Mouse (Mus musculus) retina, postnatal 7 days (tissue): ENCODE measurements around the gene Klhl22.
A peak's percentile ranks its signal among the peaks of the same experiment; 100 is the strongest.

Source experiments
- DNase-seq: peaks from one replicate; pipeline ENCODE4 v3.0.0-alpha.2; 2012; ENCODE audit warnings: low read depth, low spot score

Gene Klhl22

GRCm38 (mm10) chr16:17802456-17802838, 43.0 kb downstream of the Klhl22 start:
- no peak for DNase-seq

DNA sequence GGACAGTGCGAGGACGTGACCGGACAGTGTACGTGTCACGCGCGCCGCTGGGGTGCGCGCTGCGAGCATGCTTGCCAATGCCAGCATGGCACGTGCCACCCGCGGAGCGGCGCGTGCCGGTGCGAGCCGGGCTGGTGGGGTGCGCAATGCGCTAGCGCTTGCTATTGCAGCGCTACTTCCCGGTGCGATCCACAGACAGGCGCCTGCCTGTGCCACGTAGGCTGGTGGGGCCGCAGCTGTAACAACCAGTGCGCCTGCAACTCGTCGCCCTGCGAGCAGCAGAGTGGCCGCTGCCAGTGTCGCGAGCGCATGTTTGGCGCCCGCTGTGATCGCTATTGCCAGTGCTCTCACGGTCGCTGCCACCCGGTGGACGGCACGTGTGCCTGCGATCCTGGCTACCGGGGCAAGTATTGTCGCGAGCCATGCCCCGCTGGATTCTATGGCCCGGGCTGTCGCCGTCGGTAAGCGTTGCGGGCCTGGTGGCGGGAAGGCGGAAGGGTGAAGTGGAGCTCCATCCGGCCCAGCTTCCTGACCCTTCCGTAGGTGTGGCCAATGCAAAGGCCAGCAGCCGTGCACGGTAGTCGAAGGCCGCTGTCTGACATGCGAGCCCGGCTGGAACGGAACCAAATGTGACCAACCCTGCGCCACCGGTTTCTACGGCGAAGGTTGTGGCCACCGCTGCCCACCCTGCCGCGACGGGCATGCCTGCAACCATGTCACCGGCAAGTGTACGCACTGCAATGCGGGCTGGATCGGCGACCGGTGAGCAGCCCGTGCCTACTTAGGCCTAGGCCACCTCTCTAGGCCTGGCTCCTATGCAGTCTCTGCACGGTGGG, 43.6 kb downstream of the Klhl22 start:
- no peak for DNase-seq

- no peak for DNase-seq
Observed at GRCm38 (mm10) chr16:17803675-17804448, 44.4 kb downstream of the Klhl22 start.

DNA sequence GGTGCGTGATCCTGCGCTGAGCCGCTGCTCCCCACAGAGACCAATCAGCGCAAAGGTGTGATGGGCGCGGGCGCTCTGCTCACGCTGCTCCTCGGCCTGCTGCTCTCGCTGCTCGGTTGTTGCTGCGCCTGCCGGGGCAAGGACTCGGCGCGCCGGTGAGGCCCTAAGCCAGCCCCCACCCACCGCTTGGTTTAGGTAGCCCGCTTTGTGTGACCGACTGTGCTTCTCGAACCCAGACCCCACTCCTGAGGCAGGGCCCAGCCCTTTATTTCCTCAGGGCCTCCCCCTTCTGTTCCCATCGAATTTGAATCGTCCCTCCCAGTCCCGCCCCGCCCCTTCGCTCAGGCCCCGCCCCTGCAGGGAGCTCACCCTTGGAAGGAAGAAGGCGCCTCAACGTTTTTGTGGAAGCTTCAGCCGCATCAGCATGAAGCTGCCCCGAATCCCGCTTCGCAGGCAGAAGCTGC, 45.1 kb downstream of the Klhl22 start:
- no peak for DNase-seq

- DNase-seq: no peak
Observed at GRCm38 (mm10) chr16:17804982-17805381, 45.6 kb downstream of the Klhl22 start.

DNA sequence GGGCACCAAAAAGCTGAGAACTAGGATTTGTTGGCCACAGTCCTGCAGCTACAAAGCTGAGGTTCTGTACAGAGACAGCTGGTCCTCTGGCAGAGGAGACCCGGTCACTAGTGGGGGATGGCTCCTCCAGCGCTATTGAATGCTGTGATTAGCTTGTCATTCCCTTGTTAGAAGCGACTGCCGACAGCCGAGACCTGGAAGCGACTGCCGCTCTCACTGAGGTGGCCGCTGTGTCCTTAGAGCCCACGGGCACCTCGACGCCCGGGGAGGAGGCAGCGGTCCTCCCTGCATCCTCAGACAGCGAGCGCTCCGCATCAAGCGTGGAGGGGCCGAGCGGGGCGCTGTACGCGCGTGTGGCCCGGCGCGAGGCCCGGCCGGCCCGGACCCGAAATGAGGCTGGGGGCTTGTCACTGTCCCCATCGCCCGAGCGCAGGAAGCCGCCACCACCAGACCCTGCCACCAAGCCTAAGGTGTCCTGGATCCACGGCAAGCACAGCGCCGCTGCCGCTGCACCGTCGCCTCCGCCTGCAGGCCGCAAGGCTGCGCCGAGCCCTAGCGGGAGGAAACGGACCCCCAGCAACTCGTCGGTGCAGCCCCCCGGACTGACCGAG, 47.3 kb downstream of the Klhl22 start:
- DNase-seq: no peak

- peak; percentile 80 for DNase-seq
Observed at GRCm38 (mm10) chr16:17807192-17808009, 48.0 kb downstream of the Klhl22 start.

DNA sequence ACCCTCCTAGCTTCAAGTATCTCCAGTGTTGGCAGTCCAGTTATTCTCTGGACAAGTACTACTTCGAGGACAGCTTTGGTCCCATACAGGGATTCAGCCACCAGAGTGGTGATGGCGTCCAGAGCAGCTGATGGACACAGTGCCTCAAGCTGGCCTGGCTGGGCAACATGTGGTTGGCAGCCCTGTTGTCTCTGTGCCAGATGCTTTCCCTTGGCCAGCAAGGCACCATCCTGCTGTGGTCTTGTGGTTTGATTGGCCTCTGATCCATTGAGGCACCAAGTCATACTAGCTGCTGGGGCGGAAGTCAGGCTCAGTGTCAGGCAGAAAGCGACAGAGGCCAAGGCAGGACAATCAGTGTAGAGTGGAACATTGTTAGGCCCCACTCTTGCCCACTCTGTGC, 49.7 kb downstream of the Klhl22 start:
- no peak for DNase-seq

GRCm38 (mm10) chr16:17809711-17810110, 50.3 kb downstream of the Klhl22 start:
- DNase-seq: no peak

GRCm38 (mm10) chr16:17812120-17812519, 52.7 kb downstream of the Klhl22 start:
- peak; percentile 50 for DNase-seq

GRCm38 (mm10) chr16:17813173-17813572, 53.8 kb downstream of the Klhl22 start:
- DNase-seq: no peak

DNA sequence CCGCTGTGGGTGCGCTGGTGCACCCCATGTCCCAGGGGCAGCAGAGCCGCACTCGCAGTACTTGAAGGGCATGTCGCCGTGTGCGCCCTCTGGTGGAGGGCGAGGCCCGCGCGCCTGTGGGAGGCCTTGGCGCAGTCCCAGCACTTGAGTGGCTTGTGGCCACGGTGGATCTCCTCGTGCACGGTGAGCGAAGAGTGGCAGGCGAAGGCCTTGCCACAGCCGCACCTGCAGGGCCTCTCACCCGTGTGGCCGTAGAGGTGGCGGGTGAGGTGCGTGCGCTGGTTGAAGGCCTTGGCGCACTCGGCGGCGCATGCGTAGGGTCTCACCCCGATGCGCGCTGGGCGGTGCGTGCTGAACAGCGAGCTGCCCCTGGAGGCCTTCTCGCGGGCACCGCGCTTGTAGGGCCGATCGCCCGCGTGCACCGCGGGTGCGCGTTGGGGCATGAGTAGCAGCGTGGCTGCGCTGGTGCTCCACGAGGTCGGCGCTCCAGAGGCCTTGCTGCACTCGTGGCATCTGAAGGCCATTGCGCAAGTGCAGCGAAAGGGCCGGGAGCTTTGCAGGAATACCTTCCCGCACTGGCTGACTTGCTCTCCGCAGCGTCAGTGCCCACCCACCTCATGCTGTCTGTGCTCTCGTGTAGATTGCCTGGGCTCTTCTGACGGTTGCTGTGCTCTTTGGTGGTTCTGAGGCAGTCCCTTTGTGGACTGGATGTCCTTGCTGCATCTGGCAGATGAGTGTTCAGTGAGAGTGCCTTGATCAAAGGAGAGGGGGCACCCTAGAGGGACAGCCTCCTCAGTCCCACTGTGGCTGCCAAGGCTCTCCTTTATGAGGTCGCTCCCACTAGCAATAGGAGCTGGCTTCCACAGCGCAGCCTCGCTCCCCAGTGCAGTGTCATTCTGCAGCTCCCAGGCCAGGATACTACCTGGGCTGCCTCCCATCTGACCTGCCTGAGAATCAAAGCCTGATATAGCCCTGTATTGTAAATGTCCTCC, 56.3 kb downstream of the Klhl22 start:
- DNase-seq: peak; percentile 63

DNA sequence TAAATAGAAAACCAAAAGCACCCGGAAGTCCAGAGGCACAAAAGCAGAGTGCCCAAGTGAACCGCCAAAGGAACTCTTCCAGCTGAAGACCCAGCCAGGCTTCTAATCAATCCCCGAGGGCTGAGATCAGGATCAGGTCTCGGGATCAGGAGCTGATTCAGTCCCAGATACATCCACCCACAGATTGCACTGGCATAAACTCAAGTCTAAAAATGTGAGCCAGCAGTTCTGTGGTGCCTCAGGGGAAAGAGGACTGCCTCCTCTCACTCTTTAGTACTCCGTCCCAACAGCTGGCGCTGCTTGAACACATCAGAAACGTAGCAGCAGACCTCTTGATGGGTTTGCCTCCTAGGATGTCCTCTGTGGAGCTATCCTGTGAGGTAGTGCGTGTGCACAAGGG, 57.1 kb downstream of the Klhl22 start:
- DNase-seq: no peak

- no peak for DNase-seq
Observed at GRCm38 (mm10) chr16:17826500-17826899, 67.1 kb downstream of the Klhl22 start.

DNA sequence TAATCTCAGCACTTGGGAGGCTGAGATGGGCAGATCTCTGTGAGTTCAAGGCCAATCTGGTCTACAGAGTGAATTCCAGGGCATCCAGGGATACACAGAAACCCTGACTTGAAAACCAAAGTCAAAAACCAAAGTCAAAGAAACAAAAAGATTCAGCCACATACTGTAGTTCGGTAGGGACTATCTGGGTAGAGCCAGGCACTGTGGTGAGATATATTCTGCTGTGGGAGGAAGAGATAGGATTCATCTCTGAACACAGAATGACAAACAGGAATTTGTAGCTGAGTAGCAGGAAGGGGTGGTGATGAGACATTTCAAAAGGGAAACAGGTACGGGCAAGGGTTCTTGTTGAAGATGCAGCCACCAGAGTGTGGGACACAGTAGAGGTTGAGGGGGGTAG, 68.8 kb downstream of the Klhl22 start:
- no peak for DNase-seq

DNA sequence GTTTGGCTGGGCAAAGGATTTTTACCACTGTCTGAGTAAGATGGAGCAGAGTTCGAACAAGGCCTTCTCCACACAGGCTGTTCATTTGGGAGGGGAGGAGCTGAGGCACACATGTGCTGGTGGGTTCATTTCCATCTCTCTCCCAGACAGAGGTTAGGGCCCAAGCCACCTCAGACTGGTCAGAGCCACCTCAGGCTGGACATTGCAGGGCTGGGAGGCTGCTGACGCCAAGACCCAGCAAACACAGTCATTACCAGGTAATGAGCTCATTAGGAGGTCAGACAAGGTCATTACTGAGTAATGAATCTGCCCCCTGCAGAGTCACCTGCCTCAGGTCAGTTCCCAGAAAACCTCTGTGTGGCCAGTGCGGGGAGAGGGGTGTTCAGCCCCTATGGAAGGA, 69.4 kb downstream of the Klhl22 start:
- no peak for DNase-seq

GRCm38 (mm10) chr16:17830385-17831178, 71.2 kb downstream of the Klhl22 start:
- no peak for DNase-seq

GRCm38 (mm10) chr16:17831781-17832180, 72.4 kb downstream of the Klhl22 start:
- DNase-seq: no peak

GRCm38 (mm10) chr16:17832821-17833220, 73.4 kb downstream of the Klhl22 start, which contains the start of gene B830017H08Rik:
Gene B830017H08Rik (plus strand): TSS chr16:17833121.
- no peak for DNase-seq
